Mouse (Mus musculus) heart, postnatal 0 days (tissue): Measurements from ENCODE around the gene Txnip. TPM values are rescaled to one million over a fixed set of nuclear protein-coding genes. Genes with fewer than 3 reads are reported as not detected.
"Not testable (repeated sequence)": the region's sequence is repeated elsewhere in the genome, so short reads cannot be mapped to it uniquely, and the experiment has no call there.

Experiments
- ATAC-seq: fragments of 200-750 bp; cut with Nextera tagmentation; 2 replicates; pipeline ENCODE4 v1.8.0; 2017; ENCODE audit warnings: low read depth, moderate number of reproducible peaks, moderate library complexity; ENCODE audit not compliant: insufficient read depth
- DNase-seq: peaks from one replicate; pipeline ENCODE4 v3.0.0-alpha.2; 2016; ENCODE audit warnings: low spot score
- H3K27ac ChIP-seq: fragments of 300-500 bp; sonication (generic); 2 replicates; pipeline ENCODE4 v1.5.1; 2014; ENCODE audit warnings: low read depth, mild to moderate bottlenecking
- H3K27me3 ChIP-seq: fragments of 300-500 bp; sonication (generic); 2 replicates; pipeline ENCODE4 v1.6.1; 2014; ENCODE audit warnings: low read length, mixed read lengths; ENCODE audit not compliant: control insufficient read depth, insufficient read depth
- H3K36me3 ChIP-seq: fragments of 300-500 bp; sonication (generic); replicated peaks from 2 replicates; pipeline ENCODE4 v1.6.1; 2014; ENCODE audit warnings: low read length, mixed read lengths; ENCODE audit not compliant: control insufficient read depth, insufficient read depth
- H3K4me1 ChIP-seq: fragments of 300-500 bp; sonication (generic); 2 replicates; pipeline ENCODE4 v1.6.1; 2014; ENCODE audit warnings: antibody characterized with exemption; ENCODE audit not compliant: control insufficient read depth, insufficient read depth
- H3K4me2 ChIP-seq: fragments of 300-500 bp; sonication (generic); 2 replicates; pipeline ENCODE4 v1.6.1; 2014; ENCODE audit warnings: low read depth, mild to moderate bottlenecking, low read length, moderate library complexity
- H3K4me3 ChIP-seq: fragments of 300-500 bp; sonication (generic); 2 replicates; pipeline ENCODE4 v1.5.1; 2014; ENCODE audit warnings: low read depth, low read length
- H3K9ac ChIP-seq: fragments of 300-500 bp; sonication (generic); replicated peaks from 2 replicates; pipeline ENCODE4 v1.6.1; 2014; ENCODE audit warnings: low read depth, low read length, mixed read lengths
- H3K9me3 ChIP-seq: fragments of 300-500 bp; sonication (generic); replicated peaks from 2 replicates; pipeline ENCODE4 v1.6.1; 2016; ENCODE audit warnings: low read length; ENCODE audit not compliant: control insufficient read depth
- CTCF ChIP-seq: IDR thresholded peaks from 2 replicates; pipeline ENCODE4 v1.5.1; 2016; ENCODE audit warnings: antibody characterized with exemption, control low read depth, low read depth
- EP300 ChIP-seq: IDR thresholded peaks from 2 replicates; pipeline ENCODE4 v1.6.1; 2016; ENCODE audit warnings: antibody characterized with exemption, low read depth
- WGBS: fragments of 180-500 bp; shearing (Covaris S2); extraction: QIAGEN DNeasy Blood & Tissue Kit; methylation state at CpG from one replicate; pipeline ENCODE4 v1.1.7; 2014; 5-methylcytosine and 5-hydroxymethylcytosine counted together
- polyA plus RNA-seq: library from polyadenylated mRNA; unstranded; fragments of >200 nt; fragmentation: Nextera tagmentation; extraction: Ambion mirVana; gene quantifications from 2 replicates; pipeline ENCODE4 v1.2.1, GENCODE M21; 2015
- total RNA-seq: library from RNA; depleted of rRNA; stranded (reverse); fragments of >200 nt; gene quantifications from 2 replicates; pipeline ENCODE4 v1.2.3, GENCODE M21; 2014; ENCODE audit warnings: low replicate concordance; rRNA removed

Gene Txnip
- total RNA-seq, result 1,058 and 1,196 TPM in 2 replicates
- 332 and 600 TPM in 2 replicates for polyA plus RNA-seq

GRCm38 (mm10) chr3:96557694-96558093 is at the start of gene Txnip:
TSS of gene Txnip (plus strand) at chr3:96557957.
- DNase-seq (peak; percentile 99), ATAC-seq (peak; percentile 86)
- Histone ChIP-seq H3K4me2 (peak within 1 kb of the TSS; percentile 84), H3K27ac (peak within 1 kb of the TSS; percentile 96), H3K4me1 (peaks cover 21% of the 10 kb centered on the region; the same call in 1 of the 2 replicates), H3K4me3 (peak within 1 kb of the TSS; percentile 73), H3K9me3 (no peaks in the 10 kb centered on the region), H3K27me3 (no peaks in the 10 kb centered on the region), H3K9ac (peak within 1 kb of the TSS; percentile 96), H3K36me3 (peaks cover 30% of the 10 kb centered on the region)
- peak; percentile 97 for TF ChIP-seq EP300
- peak; percentile 35 for TF ChIP-seq CTCF
- under 1% methylated on average over 23 of the region's 26 CpGs for WGBS

- ATAC-seq, H3K4me2 ChIP-seq, H3K4me3 ChIP-seq, H3K27me3 ChIP-seq, H3K4me1 ChIP-seq, H3K27ac ChIP-seq, H3K9me3 ChIP-seq, H3K9ac ChIP-seq, DNase-seq, H3K36me3 ChIP-seq: not testable (repeated sequence)
- 90% methylated on average over 7 of the region's 9 CpGs for WGBS
These were observed 49.8 kb upstream of the Txnip start for GRCm38 (mm10) chr3:96507966-96508365.

- TF ChIP-seq CTCF (no peak), EP300 (no peak)
- Histone ChIP-seq H3K9ac (no peak overlapping the region), H3K27ac (no peak overlapping the region), H3K4me3 (no peak overlapping the region), H3K9me3 (no peaks in the 10 kb centered on the region), H3K4me2 (no peak overlapping the region), H3K36me3 (no peaks in the 10 kb centered on the region), H3K27me3 (no peaks in the 10 kb centered on the region), H3K4me1 (peaks cover 6% of the 10 kb centered on the region; the same call in 1 of the 2 replicates)
- no peak for ATAC-seq
- no peak for DNase-seq
- WGBS, result 58% methylated on average over 5 of the region's 5 CpGs
These were observed 37.6 kb upstream of the Txnip start for GRCm38 (mm10) chr3:96520171-96520570.

GRCm38 (mm10) chr3:96522149-96522548 is 35.6 kb upstream of the Txnip start:
- no peaks in the 10 kb centered on the region for H3K36me3 ChIP-seq
- TF ChIP-seq CTCF, result peak; percentile 36
- TF ChIP-seq EP300, result no peak
- DNase-seq, result no peak
- no peaks in the 10 kb centered on the region for H3K9me3 ChIP-seq
- H3K4me2 ChIP-seq, result no peak overlapping the region
- no peak overlapping the region for H3K9ac ChIP-seq
- no peak for ATAC-seq
- peaks cover 23% of the 10 kb centered on the region for H3K4me1 ChIP-seq
- no peak overlapping the region for H3K27ac ChIP-seq
- peaks cover 8% of the 10 kb centered on the region; the same call in 1 of the 2 replicates for H3K27me3 ChIP-seq
- 54% methylated on average over 4 of the region's 4 CpGs for whole genome bisulfite sequencing
- no peak overlapping the region for H3K4me3 ChIP-seq

GRCm38 (mm10) chr3:96524028-96524810 is 33.5 kb upstream of the Txnip start:
- ATAC-seq (peak; percentile 25; the same call in 1 of the 2 replicates), DNase-seq (no peak)
- WGBS, result 43% methylated on average over 12 of the region's 12 CpGs
- peak overlapping the region; percentile 80 for H3K27ac ChIP-seq
- no peaks in the 10 kb centered on the region for H3K9me3 ChIP-seq
- no peak overlapping the region for H3K9ac ChIP-seq
- TF ChIP-seq CTCF, result no peak
- TF ChIP-seq EP300, result no peak
- peaks cover 26% of the 10 kb centered on the region for H3K4me1 ChIP-seq
- peaks cover 9% of the 10 kb centered on the region; the same call in 1 of the 2 replicates for H3K36me3 ChIP-seq
- H3K27me3 ChIP-seq, result peaks cover 16% of the 10 kb centered on the region; the same call in 1 of the 2 replicates
- H3K4me3 ChIP-seq, result no peak overlapping the region
- H3K4me2 ChIP-seq, result peak overlapping the region; percentile 59
